Mouse (Mus musculus): ENCODE measurements around the gene Uqcrq.

GRCm38 (mm10) chr11:53436338-53436737 is 5.7 kb upstream of the Uqcrq start:
- no peak for TF ChIP-seq CTCF (IDR thresholded peaks at IDR 0.05; ENCODE audit: control insufficient read depth, insufficient read depth, low read length)
- no peak for TF ChIP-seq POLR2A (IDR thresholded peaks at IDR 0.05; ENCODE audit: borderline replicate concordance, control insufficient read depth, low read depth, low read length)
